Comparison of ENCODE assay signal across 8 mouse cellular contexts in genomic region chr7:127233765-127234164, GRCm38 (mm10). TPM values are rescaled to one million over a fixed set of nuclear protein-coding genes. Genes with fewer than 3 reads are reported as not detected.
A peak's percentile ranks its signal among the peaks of the same experiment; 100 is the strongest.
DNase-seq lines count a peak whose midpoint lies in the region; ATAC-seq lines count a peak whose summit lies in the region.

No protein-coding gene starts in this region.

- H3K9me3 ChIP-seq in kidney, embryonic 14.5 days (ENCODE audit: control insufficient read depth, low read length), result no peaks in the 10 kb centered on the region
- no peaks in the 10 kb centered on the region for H3K9me3 ChIP-seq in hindbrain, embryonic 16.5 days (ENCODE audit: control insufficient read depth, low read length)
- no peaks in the 10 kb centered on the region for H3K9me3 ChIP-seq in midbrain, embryonic 16.5 days (replicated peaks; ENCODE audit: control insufficient read depth, low read length, poor library complexity, severe bottlenecking)

- peak overlapping the region; percentile 74 for H3K9ac ChIP-seq in kidney, embryonic 14.5 days (ENCODE audit: low read depth, low read length)
- peak overlapping the region; percentile 96 for H3K9ac ChIP-seq in hindbrain, embryonic 16.5 days (ENCODE audit: low read depth, low read length)
- peak overlapping the region; percentile 99 for H3K9ac ChIP-seq in midbrain, embryonic 16.5 days (ENCODE audit: low read depth, low read length)

- H3K4me2 ChIP-seq in kidney, embryonic 14.5 days (replicated peaks; ENCODE audit: low read depth, low read length), result peak overlapping the region; percentile 67
- H3K4me2 ChIP-seq in hindbrain, embryonic 16.5 days (ENCODE audit: low read length), result peak overlapping the region; percentile 72
- peak overlapping the region; percentile 90 for H3K4me2 ChIP-seq in midbrain, embryonic 16.5 days (ENCODE audit: low read length)

- H3K27ac ChIP-seq in kidney, embryonic 14.5 days (ENCODE audit: low read depth, low read length), result peak overlapping the region; percentile 99
- no peak overlapping the region for H3K27ac ChIP-seq in brown adipose tissue, adult 24 weeks (replicated peaks; ENCODE audit: low read depth, low read length)
- peak overlapping the region; percentile 98 for H3K27ac ChIP-seq in hindbrain, embryonic 16.5 days (ENCODE audit: low read depth, low read length)
- H3K27ac ChIP-seq in midbrain, embryonic 16.5 days (ENCODE audit: low read length), result peak overlapping the region; percentile 99

- no peak for ATAC-seq in kidney, embryonic 14.5 days (ENCODE audit: low FRiP score, low TSS enrichment)
- ATAC-seq in hindbrain, embryonic 16.5 days, result no peak
- no peak for ATAC-seq in midbrain, embryonic 16.5 days
- ATAC-seq in CD4-positive, CD25-positive, alpha-beta regulatory T cell, adult 4 months, result no peak

- DNase-seq in kidney, postnatal 36 days, result no peak
- DNase-seq in left cerebral cortex, adult 8-10 months (ENCODE audit: low spot score in 2 of 2), result no peak
- DNase-seq in cerebellum, adult 9-10 months, result no peak

- H3K4me1 ChIP-seq in kidney, embryonic 14.5 days (ENCODE audit: control insufficient read depth, insufficient read depth, low read length), result peaks cover 13% of the 10 kb centered on the region
- H3K4me1 ChIP-seq in brown adipose tissue, adult 24 weeks (ENCODE audit: control insufficient read depth, insufficient read depth, insufficient read length, low read length), result peaks cover 2% of the 10 kb centered on the region; the same call in 1 of the 2 replicates
- peaks cover 31% of the 10 kb centered on the region for H3K4me1 ChIP-seq in hindbrain, embryonic 16.5 days (ENCODE audit: control insufficient read depth, insufficient read depth, low read depth, low read length)
- peaks cover 38% of the 10 kb centered on the region for H3K4me1 ChIP-seq in midbrain, embryonic 16.5 days (ENCODE audit: control insufficient read depth, insufficient read depth, low read length)

- H3K27me3 ChIP-seq in kidney, embryonic 14.5 days (ENCODE audit: control insufficient read depth, insufficient read depth, low read length), result no peaks in the 10 kb centered on the region
- no peaks in the 10 kb centered on the region for H3K27me3 ChIP-seq in hindbrain, embryonic 16.5 days (replicated peaks; ENCODE audit: control insufficient read depth, insufficient read depth, low read length)
- no peaks in the 10 kb centered on the region for H3K27me3 ChIP-seq in midbrain, embryonic 16.5 days (ENCODE audit: control insufficient read depth, insufficient read depth, low read depth, low read length)

- WGBS in kidney, embryonic 14.5 days, result 4% methylated on average over 9 of the region's 9 CpGs
- 5% methylated on average over 9 of the region's 9 CpGs for WGBS in hindbrain, embryonic 16.5 days
- 5% methylated on average over 9 of the region's 9 CpGs for WGBS in midbrain, embryonic 16.5 days

- H3K36me3 ChIP-seq in kidney, embryonic 14.5 days (ENCODE audit: control insufficient read depth, insufficient read depth, low read length), result peaks cover 57% of the 10 kb centered on the region
- H3K36me3 ChIP-seq in hindbrain, embryonic 16.5 days (ENCODE audit: control insufficient read depth, insufficient read depth, low read length), result peaks cover 24% of the 10 kb centered on the region
- H3K36me3 ChIP-seq in midbrain, embryonic 16.5 days (ENCODE audit: control insufficient read depth, insufficient read depth, low read length), result peaks cover 30% of the 10 kb centered on the region

- H3K4me3 ChIP-seq in kidney, embryonic 14.5 days (ENCODE audit: low read length), result peak overlapping the region; percentile 95
- H3K4me3 ChIP-seq in brown adipose tissue, adult 24 weeks (ENCODE audit: insufficient read depth, low read depth, low read length), result peak overlapping the region; percentile 97
- H3K4me3 ChIP-seq in hindbrain, embryonic 16.5 days (ENCODE audit: low read length), result peak overlapping the region; percentile 86
- peak overlapping the region; percentile 96 for H3K4me3 ChIP-seq in midbrain, embryonic 16.5 days (ENCODE audit: low read depth, low read length)

RNA-seq across cellular contexts. Expression of gene Sept1, which starts 0.8 kb away (rescaled TPM):
- polyA plus RNA-seq in kidney, embryonic 14.5 days (2014; fragmentation: Nextera tagmentation; extraction: Ambion mirVana), result 18.5 and 21.6 TPM in 2 replicates
- polyA plus RNA-seq in brown adipose tissue, adult 24 weeks (2012; ENCODE audit: insufficient read depth, insufficient read length, missing spikeins), result 10.9 and 19.3 TPM in 2 replicates
- polyA plus RNA-seq in hindbrain, embryonic 16.5 days (2015; fragmentation: Nextera tagmentation; extraction: Ambion mirVana), result 12.1 and 12.3 TPM in 2 replicates
- polyA plus RNA-seq in midbrain, embryonic 16.5 days (2015; fragmentation: Nextera tagmentation; extraction: Ambion mirVana), result 14.3 and 15.5 TPM in 2 replicates
- total RNA-seq in left cerebral cortex, adult 8-10 months (2022), result 1 to 10 TPM; 3.1 to 7.1 (median 5.4) TPM
- polyA plus RNA-seq in CD4-positive, CD25-positive, alpha-beta regulatory T cell, adult 4 months (2017; shearing (Covaris generic)), result 100 to 1,000 TPM; 819 to 912 TPM

RNA-seq across cellular contexts. Expression of gene Zfp553, which starts 0.9 kb away (rescaled TPM):
- 23.0 and 26.2 TPM in 2 replicates for polyA plus RNA-seq in kidney, embryonic 14.5 days (2014; fragmentation: Nextera tagmentation; extraction: Ambion mirVana)
- 3.3 and 3.4 TPM in 2 replicates for polyA plus RNA-seq in brown adipose tissue, adult 24 weeks (2012; ENCODE audit: insufficient read depth, insufficient read length, missing spikeins)
- 42.7 and 49.1 TPM in 2 replicates for polyA plus RNA-seq in hindbrain, embryonic 16.5 days (2015; fragmentation: Nextera tagmentation; extraction: Ambion mirVana)
- 48.7 and 54.9 TPM in 2 replicates for polyA plus RNA-seq in midbrain, embryonic 16.5 days (2015; fragmentation: Nextera tagmentation; extraction: Ambion mirVana)
- total RNA-seq in left cerebral cortex, adult 8-10 months (2022), result 10 to 100 TPM; 18.2 to 21.2 (median 21.0) TPM
- 1 to 10 TPM; 6.6 to 7.9 TPM for polyA plus RNA-seq in CD4-positive, CD25-positive, alpha-beta regulatory T cell, adult 4 months (2017; shearing (Covaris generic))

RNA-seq across cellular contexts. Expression of gene Zfp771, which starts 10.3 kb away (rescaled TPM):
- polyA plus RNA-seq in kidney, embryonic 14.5 days (2014; fragmentation: Nextera tagmentation; extraction: Ambion mirVana), result 59.3 and 94.9 TPM in 2 replicates
- 7.1 and 14.4 TPM in 2 replicates for polyA plus RNA-seq in brown adipose tissue, adult 24 weeks (2012; ENCODE audit: insufficient read depth, insufficient read length, missing spikeins)
- polyA plus RNA-seq in hindbrain, embryonic 16.5 days (2015; fragmentation: Nextera tagmentation; extraction: Ambion mirVana), result 76.8 and 82.6 TPM in 2 replicates
- polyA plus RNA-seq in midbrain, embryonic 16.5 days (2015; fragmentation: Nextera tagmentation; extraction: Ambion mirVana), result 64.5 and 70.4 TPM in 2 replicates
- total RNA-seq in left cerebral cortex, adult 8-10 months (2022), result 10 to 100 TPM; 49.5 to 55.5 (median 53.6) TPM
- 1 to 10 TPM; 1.3 to 1.6 TPM for polyA plus RNA-seq in CD4-positive, CD25-positive, alpha-beta regulatory T cell, adult 4 months (2017; shearing (Covaris generic))

RNA-seq across cellular contexts. Expression of gene Mylpf, which starts 25.1 kb away (rescaled TPM):
- 10.3 and 11.2 TPM in 2 replicates for polyA plus RNA-seq in kidney, embryonic 14.5 days (2014; fragmentation: Nextera tagmentation; extraction: Ambion mirVana)
- polyA plus RNA-seq in brown adipose tissue, adult 24 weeks (2012; ENCODE audit: insufficient read depth, insufficient read length, missing spikeins), result 335 and 418 TPM in 2 replicates
- 3.5 and 47.0 TPM in 2 replicates for polyA plus RNA-seq in hindbrain, embryonic 16.5 days (2015; fragmentation: Nextera tagmentation; extraction: Ambion mirVana)
- polyA plus RNA-seq in midbrain, embryonic 16.5 days (2015; fragmentation: Nextera tagmentation; extraction: Ambion mirVana), result 2.8 and 4.8 TPM in 2 replicates
- total RNA-seq in left cerebral cortex, adult 8-10 months (2022), result 10 to 100 TPM in 2 of 4 experiments, 1 to 10 TPM in 2; 1.9 to 21.6 (median 9.2) TPM
- polyA plus RNA-seq in CD4-positive, CD25-positive, alpha-beta regulatory T cell, adult 4 months (2017; shearing (Covaris generic)), result 10 to 100 TPM; 25.4 to 31.5 TPM

RNA-seq across cellular contexts. Expression of gene Tbc1d10b, which starts 25.5 kb away (rescaled TPM):
- 13.5 and 19.7 TPM in 2 replicates for polyA plus RNA-seq in kidney, embryonic 14.5 days (2014; fragmentation: Nextera tagmentation; extraction: Ambion mirVana)
- 9.8 and 12.8 TPM in 2 replicates for polyA plus RNA-seq in brown adipose tissue, adult 24 weeks (2012; ENCODE audit: insufficient read depth, insufficient read length, missing spikeins)
- 27.0 and 29.1 TPM in 2 replicates for polyA plus RNA-seq in hindbrain, embryonic 16.5 days (2015; fragmentation: Nextera tagmentation; extraction: Ambion mirVana)
- polyA plus RNA-seq in midbrain, embryonic 16.5 days (2015; fragmentation: Nextera tagmentation; extraction: Ambion mirVana), result 30.7 and 31.2 TPM in 2 replicates
- total RNA-seq in left cerebral cortex, adult 8-10 months (2022), result 100 to 1,000 TPM in 2 of 4 experiments, 10 to 100 TPM in 2; 89.4 to 105 (median 96.9) TPM
- polyA plus RNA-seq in CD4-positive, CD25-positive, alpha-beta regulatory T cell, adult 4 months (2017; shearing (Covaris generic)), result 10 to 100 TPM; 12.5 to 18.4 TPM

Comparison
In these comparisons a context has a peak if more than half of its experiments do, and no peak if none do; other contexts are left out.
1. RNA of gene Sept1, which starts 0.8 kb away (polyA plus RNA-seq): 819 to 912 TPM in CD4-positive, CD25-positive, alpha-beta regulatory T cell, adult 4 months; 10.9 to 19.3 TPM in brown adipose tissue, adult 24 weeks, 18.5 to 21.6 TPM in kidney, embryonic 14.5 days, 14.3 to 15.5 TPM in midbrain, embryonic 16.5 days and 12.1 to 12.3 TPM in hindbrain, embryonic 16.5 days; every median in the first group is over 10 times any median in the second.
2. Peak in every context shown above with its lines, with median percentiles within 50 percentile points of each other: H3K4me2 ChIP-seq, H3K4me3 ChIP-seq and H3K9ac ChIP-seq.